Mouse (Mus musculus) cerebellum, postnatal 14 days (tissue): ENCODE results near the gene Cend1.
A peak's percentile ranks its signal among the peaks of the same experiment; 100 is the strongest.
"Not testable (repeated sequence)": the region's sequence is repeated elsewhere in the genome, so short reads cannot be mapped to it uniquely, and the experiment has no call there.

Experiments
- DNase-seq, 2 experiments: peaks; one replicate each; pipeline ENCODE4 v3.0.0; 2021; ENCODE audit warnings: mixed read lengths in 2 of 2

Gene Cend1

DNA sequence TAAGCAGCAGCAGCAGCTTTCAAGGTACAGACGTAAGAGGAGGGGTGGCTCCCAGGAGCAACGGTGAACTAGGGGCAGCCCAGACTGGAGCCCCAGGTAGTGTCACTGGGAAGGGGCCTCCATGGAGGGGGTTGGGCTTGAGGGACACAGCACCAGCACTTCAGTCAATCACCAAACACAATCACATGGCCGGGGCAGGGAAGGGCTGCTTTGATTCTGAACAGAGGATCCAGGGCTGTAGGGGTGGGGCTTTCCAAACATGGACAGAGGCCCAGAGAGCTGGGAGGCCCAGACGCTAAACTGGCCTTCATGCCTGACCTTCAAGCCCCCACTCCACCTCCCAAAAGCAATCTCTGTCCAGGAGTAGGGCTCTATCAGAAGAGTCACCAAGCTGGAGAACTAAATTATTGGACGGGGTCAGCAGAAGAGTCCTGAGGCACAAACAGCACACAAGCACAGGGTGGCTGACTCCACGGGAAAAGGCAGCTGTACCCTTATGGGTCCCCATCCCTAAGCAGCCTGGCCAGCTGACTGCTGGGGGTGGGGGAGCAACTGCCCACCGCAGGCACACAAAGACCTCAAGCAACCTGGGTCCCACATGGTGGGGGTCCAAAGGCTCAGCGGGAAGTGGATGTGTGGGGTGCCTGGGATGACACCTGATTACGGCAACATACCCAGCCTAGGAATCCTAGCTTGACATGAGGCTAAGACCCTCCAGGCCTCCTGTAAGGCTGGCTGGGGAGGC, 721 bp upstream of the Cend1 start:
- peak in 1 of 2 experiments; percentile 38 for DNase-seq

DNA sequence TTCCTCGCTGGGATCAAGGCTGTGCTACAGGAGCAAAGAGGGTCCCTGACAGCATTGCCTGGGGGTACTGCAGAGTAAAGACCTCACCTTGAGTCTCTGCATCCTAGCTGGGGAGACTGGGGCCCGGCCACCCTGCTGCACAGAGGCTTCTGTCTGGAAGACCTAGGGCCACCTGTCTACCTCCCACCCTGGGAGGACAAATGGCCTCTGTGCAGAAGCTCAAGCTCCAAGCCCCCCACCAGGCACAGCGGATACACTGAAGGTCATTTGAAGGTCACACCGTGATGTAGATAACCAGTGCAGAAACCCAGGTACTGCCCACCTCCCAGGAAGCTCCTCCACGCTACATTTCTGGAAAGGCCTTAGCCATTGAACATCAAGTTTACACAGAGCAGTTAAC, 590 bp downstream of the Cend1 start:
- peak in 1 of 2 experiments; percentile 47 for DNase-seq

DNA sequence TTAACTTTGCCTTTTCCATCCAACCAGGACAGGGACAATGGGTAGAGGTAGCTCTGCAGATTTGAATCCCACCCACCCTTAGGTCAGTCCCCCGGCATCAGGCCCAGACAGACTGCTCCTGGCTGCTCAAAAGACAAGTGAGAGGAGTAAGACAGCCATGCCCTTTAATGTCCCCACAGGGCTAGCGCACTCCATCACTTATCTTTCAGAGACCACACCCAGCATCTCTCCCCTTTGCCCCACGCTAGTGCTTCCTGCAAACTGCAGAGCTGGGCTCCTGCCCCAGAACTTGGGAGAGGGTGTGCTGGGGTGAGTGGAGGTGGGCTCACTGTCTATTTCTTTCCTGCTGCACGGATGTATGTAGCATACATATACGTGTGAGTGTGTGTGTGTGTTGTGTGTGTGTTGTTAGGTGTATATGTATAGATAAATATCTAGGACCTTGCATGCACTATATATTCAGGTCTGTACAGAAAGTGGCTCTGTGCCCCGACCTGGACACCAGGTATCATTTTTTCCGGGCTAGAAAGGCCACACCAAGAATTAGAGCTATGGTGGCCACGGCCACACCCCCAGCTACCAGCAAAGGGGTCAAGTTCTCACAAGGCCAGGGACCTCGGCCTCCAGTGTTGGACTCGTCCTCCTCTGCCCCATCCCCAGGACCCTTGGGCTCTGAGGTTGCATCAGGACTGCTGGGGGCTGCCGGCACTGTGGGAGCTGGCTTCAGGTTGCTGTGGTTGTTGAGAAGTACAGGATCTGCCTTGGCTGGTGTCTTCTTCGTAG, 2.2 kb downstream of the Cend1 start:
- DNase-seq = no peak

- DNase-seq = no peak
These were observed 5.5 kb downstream of the Cend1 start for GRCm38 (mm10) chr7:141423811-141424210.

DNA sequence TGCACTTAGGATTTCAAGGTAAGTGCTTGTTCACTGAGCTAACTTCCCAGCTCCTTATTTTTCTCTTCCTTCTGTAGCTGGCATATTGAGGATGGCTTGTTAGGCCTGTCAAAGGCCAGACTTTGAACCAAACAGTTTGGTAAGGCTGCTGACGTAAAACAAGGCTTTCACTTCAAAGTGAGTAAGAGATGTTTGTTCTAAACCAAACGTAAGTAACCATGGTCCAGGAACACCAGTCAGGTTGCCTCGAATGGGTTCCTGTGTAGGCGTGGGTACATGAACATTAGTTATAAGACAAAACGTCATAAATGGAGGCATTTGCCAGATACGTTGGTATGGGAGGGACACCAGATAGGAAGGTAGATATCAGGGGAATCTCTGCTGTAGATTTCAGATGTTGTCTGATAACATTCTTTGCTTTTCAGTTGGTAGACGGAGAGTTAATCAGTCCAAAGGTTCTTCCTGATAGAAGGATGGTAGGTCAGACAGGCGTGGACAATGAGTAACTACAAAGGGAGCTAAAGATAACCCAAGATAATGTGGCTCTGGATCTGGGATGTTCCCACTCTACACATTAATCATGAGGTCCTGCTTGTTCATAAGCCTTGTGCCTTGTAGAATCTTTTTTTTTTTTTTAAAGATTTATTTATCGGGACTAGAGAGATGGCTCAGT, 9.1 kb downstream of the Cend1 start:
- DNase-seq = no peak

DNA sequence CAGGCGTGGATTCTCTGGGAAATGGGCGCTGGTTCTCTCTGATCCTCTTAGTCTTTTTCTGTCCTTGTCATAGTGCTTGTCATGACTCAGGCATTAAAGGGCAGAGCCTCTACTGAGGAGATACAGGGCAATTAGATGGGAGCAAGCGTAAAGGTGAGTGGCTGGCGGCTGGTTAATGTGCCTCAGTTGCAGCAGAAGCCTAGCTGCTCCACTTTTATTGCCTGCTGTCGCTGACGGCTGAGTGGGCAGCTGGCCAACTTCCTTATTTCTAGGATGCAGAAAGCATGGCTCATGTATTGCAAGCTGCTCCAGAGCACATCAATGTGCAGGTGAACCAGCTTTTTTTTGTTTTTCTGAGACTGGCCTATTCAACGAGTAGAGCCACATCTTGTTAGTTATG, 10.3 kb downstream of the Cend1 start:
- peak; percentile 61 to 73 for DNase-seq

- DNase-seq = peak in 1 of 2 experiments; percentile 54
These were observed 11.3 kb downstream of the Cend1 start for GRCm38 (mm10) chr7:141417731-141418681.

GRCm38 (mm10) chr7:141416144-141416841, 13.0 kb downstream of the Cend1 start:
- DNase-seq = no peak

DNA sequence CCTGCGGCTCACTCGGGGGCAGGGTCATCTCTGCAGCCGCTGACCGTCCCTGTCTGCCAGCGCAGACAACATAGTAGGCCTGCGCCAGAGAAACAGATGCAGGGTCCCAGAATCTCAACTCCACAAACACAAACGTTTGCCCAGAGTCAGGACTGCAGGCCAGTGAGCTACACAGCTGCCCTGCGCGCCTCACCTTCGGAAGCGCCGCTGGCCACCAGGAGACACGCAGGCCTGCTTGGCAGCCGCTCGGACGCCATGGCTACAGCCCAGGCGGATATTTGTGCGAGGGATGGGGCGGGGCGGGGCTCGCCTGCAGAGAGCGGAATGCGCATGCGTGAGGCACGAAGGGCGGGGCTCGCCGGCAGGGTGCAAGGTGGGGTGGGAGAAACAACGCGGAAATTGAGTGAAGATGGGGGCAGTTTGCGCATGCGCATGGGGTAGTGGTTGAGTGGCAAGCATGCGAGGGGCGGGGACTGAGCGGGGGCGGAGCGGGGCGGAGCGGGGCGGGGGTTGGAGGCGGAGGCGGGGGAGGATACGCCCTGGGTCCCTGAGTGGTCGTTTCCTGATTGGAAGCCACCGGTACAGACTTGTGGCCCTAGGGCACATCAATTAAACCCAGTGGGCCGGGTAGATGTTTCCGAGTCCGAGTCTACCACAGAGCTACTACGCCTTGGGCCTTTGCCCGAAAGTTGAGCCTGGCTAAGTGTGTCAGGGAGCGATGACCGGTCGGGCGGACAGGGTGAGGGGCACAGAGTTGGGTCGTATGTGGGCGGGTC, 15.3 kb downstream of the Cend1 start, which contains the start of gene Gatd1:
Gene Gatd1 (minus strand): TSS at position 328 of the 776 bp plus-strand sequence.
- peak; percentile 100 for DNase-seq

- DNase-seq = no peak
These were observed 16.0 kb downstream of the Cend1 start for GRCm38 (mm10) chr7:141413331-141413730.

DNA sequence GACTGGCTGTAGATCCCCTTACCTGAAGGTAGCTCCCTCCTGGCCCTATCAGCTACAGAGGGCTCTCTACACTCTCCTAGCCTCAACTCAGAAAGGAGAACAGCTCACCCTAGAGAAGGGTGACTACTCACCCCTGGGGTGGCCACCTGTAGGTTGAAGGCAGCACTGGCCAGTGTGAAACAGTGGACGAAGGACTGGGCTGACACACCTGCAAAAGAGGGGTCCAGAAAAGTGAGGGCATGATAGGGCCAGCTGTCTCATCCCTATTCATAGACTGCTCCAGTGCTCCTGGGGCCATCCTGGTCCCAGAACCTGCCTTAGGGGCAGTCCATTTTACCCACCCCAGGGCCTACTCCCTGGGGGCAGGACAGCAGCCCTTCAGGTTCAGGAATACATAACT, 17.6 kb downstream of the Cend1 start:
- DNase-seq = no peak

DNA sequence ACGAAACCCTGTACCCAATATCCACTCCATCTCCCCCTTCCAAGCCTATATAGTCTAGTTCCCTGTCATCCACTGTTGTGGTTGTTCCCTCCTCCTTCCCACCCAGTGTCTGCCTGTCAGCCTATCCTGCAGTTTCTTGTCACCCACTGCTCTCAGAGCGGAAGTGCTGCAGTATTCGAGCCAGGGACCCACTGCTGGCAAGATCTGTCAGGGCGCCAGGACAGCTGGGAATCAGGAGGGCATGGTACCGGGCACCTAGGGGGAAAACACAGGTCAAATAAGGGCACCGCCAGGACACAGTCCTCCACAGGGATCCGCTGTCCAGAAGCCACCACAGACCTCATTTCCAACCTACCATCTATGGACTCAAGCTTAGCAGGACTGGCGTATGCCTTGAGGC, 18.7 kb downstream of the Cend1 start:
- no peak for DNase-seq

DNA sequence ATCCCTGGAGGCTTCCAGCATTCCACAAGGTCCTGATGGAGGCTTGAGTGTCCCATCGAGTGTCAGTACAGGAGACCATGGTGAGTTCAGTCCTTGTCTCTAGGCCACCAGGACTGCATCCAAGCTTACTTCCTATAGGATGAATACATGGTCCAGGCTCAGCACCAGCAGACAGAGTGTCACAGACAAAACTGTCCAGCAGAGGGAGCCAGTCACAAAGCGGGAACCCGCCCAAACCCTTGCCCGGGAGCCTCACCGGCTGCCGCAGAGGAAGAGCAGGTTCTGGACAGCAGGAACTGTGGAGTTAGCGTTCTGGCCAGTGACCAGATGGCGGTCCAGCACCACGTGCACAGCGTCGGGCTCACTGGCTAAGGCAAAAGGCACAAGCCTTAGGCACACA, 20.5 kb downstream of the Cend1 start:
- DNase-seq = peak; percentile 98

- DNase-seq = not testable (repeated sequence)
These were observed 21.6 kb downstream of the Cend1 start for GRCm38 (mm10) chr7:141407670-141408069.

- no peak for DNase-seq
These were observed 23.8 kb downstream of the Cend1 start for GRCm38 (mm10) chr7:141405466-141405865.

GRCm38 (mm10) chr7:141403305-141403704, 26.0 kb downstream of the Cend1 start:
- peak; percentile 60 to 76 for DNase-seq

DNA sequence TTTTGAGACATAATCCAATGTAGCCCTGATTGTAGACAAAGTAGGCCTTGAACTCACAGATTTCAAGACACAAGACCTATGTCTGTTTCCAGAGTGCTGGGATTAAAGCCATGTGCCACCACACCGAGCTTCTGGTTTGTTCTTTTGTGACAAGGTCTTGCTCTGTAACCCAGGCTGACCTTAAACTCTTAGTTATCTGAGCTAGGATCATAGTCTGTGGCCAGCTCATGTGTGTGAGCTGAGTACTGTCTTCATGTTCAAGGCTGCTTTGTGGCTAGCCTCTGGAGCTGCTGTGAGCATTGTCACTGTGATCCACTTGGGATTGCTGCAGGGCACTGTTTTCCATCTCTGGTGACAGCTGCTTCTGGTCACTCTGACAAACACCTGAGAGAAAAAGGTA, 33.9 kb downstream of the Cend1 start:
- DNase-seq = no peak

GRCm38 (mm10) chr7:141394771-141395170, 34.5 kb downstream of the Cend1 start:
- DNase-seq = peak; percentile 77 to 88

- no peak for DNase-seq
These were observed 35.1 kb downstream of the Cend1 start for GRCm38 (mm10) chr7:141394158-141394557.

- no peak for DNase-seq
These were observed 36.6 kb downstream of the Cend1 start for GRCm38 (mm10) chr7:141392552-141393222.
